Mouse (Mus musculus): Measurements from ENCODE around the gene Smarcd3.

DNA sequence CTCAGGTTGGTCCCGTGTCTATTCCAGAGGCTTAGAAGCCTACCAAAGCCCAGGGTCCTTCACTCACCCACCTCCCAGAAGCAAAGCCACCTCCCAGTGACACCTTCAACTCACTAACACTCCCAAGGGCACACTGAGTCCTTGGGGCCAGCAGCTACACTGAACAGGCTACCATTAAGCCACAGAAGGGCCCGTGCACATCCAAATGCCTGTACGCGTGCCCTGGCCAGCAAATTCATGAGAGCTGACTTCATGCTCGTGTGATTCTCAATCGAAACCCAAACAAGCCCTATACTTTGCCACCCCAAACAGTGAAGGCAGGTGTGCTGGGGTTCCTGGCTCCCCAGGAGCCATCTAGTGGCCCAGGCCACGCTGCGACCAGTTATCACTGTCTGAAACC is 3.6 kb downstream of the Smarcd3 start:
- TF ChIP-seq TBP (IDR thresholded peaks at IDR 0.05; ENCODE audit: low read depth, low read length): no peak
- no peak for TF ChIP-seq ZMIZ1 (IDR thresholded peaks at IDR 0.05; ENCODE audit: low read depth, low read length)
- TF ChIP-seq CTCF (IDR thresholded peaks at IDR 0.05 in 2 of 3, conservative IDR thresholded peaks at IDR 0.05 in 1 of 3; ENCODE audit: control insufficient read depth in 1 of 3, insufficient read depth in 1 of 3, low read depth in 2 of 3, low read length in 3 of 3, poor library complexity in 1 of 3, severe bottlenecking in 1 of 3): no peak

Measured in MEL (cell line).